Mouse (Mus musculus) heart, adult 11 months (tissue): ENCODE data around the gene Srsf2.

Source experiments
- DNase-seq: peaks from one replicate; pipeline ENCODE4 v3.0.0; 2022

Srsf2 gene

GRCm38 (mm10) chr11:116826550-116827504 lies 26.1 kb downstream of the Srsf2 start:
- peak; percentile 94 for DNase-seq

DNA sequence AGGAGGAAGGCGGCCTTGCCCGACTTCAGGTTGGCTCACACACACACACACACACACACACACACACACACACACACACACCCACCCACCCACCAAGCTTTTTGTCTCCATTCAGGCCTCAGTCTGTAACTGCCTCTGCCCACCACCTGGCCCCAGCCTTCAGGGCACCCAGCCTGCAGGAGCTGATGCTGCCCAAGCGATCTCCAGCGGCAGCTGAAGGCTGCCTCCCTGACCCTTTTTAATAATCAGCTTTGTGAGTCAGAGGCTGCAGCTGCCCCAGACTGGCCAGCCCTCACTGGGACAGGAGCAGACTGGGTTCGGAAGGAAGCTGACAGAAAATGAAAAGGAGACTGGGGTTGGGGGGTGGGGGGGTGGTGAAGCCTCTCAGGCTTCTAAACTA lies 27.7 kb downstream of the Srsf2 start:
- peak; percentile 92 for DNase-seq

- peak; percentile 89 for DNase-seq
Observed at GRCm38 (mm10) chr11:116823885-116824284, 29.0 kb downstream of the Srsf2 start.

GRCm38 (mm10) chr11:116823255-116823654 lies 29.6 kb downstream of the Srsf2 start:
- peak; percentile 90 for DNase-seq

DNA sequence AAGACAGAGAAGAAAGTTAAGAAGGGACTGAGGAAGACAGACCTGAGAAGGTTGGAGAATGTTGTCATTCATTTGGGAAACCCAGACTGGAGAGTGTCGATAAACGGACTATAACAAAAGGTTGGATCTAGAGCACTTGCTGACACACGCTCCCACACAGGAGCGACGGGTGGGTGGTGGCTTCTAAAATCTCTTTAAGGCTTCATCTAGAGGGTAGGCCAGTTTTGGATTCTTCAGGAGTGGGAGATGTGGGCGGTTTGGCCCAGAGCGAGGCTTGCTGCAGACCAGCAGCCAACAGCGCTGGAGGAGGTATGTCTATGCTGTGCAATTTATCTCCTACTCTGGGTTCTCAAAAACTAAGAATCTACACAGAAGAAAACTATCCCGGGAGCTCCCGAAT lies 30.3 kb downstream of the Srsf2 start:
- DNase-seq = no peak

DNA sequence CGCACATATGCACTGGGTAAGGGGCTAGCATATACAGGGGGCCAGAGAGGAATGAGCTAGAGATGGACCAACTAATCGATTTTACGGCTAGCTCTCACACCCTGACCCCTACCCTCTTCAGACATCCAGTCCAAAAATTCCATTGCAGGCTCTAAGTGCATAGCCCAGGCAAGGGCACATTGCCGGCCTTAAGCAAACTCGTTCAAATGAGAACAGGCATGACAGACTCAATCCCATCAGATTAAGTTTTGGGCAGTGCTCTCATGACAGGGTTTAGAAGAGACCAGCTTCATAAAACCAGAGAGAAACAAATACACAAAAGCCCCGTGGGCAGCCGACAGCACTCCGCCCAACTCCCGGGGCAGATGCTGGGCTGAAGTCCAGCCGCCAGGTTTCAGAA lies 30.7 kb downstream of the Srsf2 start:
- DNase-seq = no peak

- peak; percentile 96 for DNase-seq
Observed at GRCm38 (mm10) chr11:116821057-116821940, 31.6 kb downstream of the Srsf2 start.

- peak; percentile 96 for DNase-seq
Observed at GRCm38 (mm10) chr11:116819932-116820593, 32.8 kb downstream of the Srsf2 start.

DNA sequence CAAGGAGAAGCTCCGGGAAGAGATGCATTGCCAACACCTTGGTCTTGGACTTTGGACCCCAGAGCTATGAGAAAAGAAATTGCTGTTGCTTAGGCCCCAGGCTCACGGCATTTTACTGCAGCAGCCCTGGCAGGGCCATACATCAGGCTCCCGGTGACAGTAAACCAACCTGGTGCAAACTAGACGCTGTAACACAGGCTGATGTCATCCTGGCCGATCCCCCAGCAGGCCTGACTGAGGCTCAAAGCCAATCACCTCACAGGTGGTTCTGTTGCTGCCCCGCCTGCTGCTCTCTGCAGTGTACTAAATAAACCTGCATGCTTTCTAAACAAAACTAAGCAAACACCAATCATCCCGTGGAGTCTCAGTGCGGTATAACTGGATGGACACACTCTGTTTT lies 34.2 kb downstream of the Srsf2 start:
- no peak for DNase-seq

DNA sequence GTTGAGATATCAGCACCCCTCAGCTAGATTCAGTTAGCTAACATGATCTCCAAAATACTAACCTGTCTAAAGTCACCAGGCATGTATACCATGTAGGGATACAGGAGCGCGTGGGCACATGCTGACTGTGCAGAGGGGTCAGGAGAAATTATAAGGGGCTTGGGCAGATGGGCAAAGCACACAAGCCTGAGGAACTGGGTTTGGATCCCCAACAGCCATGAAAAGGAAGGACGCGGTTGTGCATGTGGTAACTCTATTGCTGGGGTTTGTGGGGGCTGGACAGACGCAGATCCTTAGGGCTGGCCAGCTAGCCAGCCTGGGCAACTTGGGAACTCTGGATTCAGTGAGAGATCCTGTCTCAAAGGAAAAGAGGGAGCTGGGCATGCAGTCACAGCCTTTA lies 35.3 kb downstream of the Srsf2 start:
- peak; percentile 90 for DNase-seq

- DNase-seq = peak; percentile 98
Observed at GRCm38 (mm10) chr11:116816769-116817168, 36.1 kb downstream of the Srsf2 start.

DNA sequence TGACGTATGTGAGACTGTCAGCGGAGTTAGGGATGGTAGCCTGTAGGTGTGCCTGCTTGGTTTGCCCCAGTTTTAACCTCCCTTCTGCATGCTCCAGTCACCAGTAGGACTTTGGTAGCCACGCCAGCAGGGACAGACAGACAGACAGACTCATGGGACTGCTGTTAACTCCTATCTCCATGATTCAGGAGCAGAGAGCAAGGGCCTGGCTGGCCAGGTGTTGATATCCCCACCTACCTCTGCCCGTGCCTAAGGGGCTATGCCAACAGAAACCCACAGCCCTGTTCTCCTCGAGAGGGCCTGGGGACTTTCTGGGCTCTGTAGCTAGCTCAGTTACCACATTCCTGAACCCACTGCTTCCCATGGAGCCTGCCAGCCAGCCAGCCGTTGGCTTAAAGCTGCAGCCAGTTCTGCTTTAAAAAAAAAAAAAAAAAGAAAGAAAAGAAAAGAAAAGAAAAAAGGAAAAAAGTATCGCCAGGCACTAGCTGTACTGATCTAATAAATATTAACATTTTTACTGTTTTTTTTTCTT lies 37.9 kb downstream of the Srsf2 start:
- DNase-seq = no peak

DNA sequence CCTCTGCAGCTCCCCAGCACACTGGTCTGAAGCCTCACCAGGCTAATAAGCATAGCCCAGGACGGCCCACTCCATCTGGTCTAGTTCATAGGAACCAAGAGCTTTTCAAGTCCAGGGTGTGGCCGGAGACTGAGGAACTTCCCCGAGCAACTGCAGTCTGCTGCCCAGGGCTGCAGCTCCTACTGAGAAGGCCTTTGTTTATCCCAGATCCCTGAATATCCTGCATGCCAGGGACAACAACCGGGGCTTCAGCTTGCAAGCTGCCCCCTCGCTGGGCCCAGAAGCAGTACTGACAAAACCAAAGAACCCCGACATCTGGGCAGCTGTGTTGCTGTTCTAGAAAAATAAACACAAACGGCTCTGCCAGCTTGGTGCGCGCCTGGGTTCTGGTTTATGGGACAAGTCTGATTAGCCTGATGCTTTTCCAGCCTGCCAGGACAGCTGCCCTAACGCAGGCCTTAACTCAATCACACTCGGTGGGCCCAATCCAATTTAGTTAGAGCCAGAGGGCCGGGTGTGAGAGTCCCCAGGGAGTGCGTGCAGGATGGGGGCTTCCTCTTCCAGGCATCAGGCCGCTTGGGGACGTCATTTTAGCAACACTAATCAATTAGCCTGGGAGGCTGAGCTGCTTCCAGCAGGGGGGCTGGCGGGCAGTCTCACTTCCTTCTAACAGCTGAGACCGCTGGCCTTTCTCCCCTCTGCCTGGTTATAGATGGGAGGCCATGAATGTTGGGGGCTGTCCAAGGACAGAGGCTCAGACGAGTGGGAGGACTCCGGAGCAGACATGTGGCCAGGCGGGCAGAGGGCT lies 38.6 kb downstream of the Srsf2 start:
- DNase-seq = peak; percentile 99

GRCm38 (mm10) chr11:116813610-116814009 lies 39.3 kb downstream of the Srsf2 start:
- no peak for DNase-seq

DNA sequence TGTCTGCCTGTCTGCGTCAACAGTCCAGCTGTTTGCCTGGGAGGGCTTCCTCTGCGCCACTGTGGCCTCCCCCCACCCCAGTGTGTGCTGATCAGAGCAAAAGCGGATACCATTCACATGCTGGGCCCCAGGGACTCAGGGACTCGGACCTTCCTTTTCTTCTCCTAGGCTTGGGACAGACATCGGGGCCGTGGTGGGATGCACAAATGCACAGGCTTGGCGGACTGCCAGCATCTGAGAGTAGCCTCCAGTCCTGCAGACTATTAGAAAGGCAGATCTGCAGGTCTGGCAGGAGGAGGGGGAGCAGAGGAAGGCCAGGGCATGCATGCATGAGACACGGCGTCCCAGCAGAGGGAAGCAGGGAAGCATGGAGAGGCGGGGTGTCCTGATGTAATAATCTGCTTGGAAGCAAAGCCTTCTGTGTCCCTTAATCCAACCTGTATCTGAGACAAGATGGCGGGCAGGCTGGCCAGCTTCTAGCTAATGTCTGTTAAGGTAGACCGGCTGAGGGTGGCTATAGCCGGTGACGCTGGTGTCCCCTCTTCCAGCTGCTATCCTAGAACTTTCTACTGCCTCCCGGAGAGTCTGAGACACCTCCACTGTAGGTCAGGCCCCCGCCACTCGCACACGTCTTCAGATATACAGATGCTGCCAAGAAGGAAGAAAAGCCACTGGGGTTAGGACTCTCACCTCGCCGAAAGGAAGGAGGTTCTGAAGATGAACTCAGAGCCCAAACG lies 39.9 kb downstream of the Srsf2 start:
- DNase-seq = peak; percentile 98

DNA sequence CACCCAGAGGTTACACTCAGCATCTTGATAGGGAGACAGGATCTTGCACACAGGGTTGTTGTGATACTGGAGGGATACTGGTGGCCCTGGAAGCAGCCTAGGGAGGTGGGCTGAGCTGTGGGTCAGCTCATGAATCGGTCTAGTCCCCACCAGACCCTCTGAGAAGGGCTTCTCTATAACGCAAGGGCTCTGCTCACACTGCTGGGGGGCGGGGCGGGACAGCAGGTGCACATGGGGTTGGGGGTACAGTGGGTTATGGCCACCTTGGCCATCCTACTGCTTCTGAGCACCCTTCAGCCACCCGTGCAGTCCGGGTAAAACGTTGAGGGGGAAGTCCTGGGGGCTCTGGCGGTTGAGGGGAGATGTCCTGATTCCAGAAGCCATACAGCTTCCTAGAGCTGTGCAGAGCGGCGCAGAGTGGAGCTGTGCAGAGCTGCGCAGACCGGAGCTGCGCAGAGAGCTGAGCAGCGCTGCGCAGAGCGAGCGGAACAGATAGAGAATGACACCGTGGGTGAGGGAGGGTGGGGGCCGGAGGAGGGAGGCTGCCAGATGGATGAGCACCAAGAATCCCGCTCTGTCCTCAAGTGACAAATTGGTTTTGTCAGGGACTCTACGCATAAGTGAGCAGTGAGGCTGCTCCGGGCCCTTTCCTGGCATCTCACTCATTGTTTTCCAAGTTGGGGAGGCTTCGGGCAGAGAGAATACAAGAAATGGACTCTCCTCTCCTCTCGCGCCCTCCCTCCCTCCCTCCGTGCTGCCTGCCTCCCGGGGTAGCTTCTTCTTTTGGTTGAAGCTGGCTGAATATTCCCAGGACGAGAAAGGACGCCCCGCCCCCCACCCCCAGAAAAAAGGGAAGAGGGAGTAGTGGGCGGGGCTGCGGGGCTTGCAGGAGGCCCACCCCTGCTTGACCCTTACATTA lies 41.7 kb downstream of the Srsf2 start:
- peak; percentile 97 for DNase-seq

- no peak for DNase-seq
Observed at GRCm38 (mm10) chr11:116810528-116810927, 42.4 kb downstream of the Srsf2 start.

GRCm38 (mm10) chr11:116809520-116809919 lies 43.4 kb downstream of the Srsf2 start:
- peak; percentile 91 for DNase-seq

DNA sequence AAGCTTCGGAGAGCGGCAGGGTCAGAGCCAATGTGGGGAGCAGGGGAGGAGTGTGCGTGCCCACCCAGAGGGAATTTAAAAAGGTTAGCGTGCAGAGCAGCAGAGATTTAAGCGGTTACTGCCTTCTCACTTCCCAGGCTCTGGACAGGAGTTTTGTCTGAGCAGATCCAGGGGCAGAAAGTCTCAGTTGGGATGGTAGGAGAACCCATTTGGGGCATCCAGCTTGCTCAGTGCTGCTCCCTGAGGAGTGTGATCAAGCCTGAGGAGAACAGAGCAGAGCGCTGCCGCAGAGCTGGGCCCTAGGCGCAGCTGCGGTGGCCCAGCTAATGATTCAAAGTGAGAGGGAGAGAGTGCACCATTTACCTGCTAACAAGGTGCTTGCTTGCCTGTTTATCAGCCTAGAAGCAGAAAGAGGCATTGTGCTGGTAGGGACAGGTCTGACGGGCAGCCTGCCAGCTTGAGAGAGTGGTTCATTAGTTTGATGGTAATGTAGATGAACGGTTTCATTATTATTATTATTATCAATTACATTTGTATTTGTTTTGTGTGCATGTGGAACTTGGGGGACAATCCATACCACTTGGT lies 44.0 kb downstream of the Srsf2 start:
- peak; percentile 92 for DNase-seq
